Mouse (Mus musculus) spleen, postnatal 10 days (tissue): ENCODE results near the gene Rnf128.
A peak's percentile ranks its signal among the peaks of the same experiment; 100 is the strongest.

Experiments
- DNase-seq, 2 experiments: peaks; one replicate each; pipeline ENCODE4 v3.0.0; 2021 to 2022; ENCODE audit warnings: low spot score in 2 of 2

Rnf128 gene

DNA sequence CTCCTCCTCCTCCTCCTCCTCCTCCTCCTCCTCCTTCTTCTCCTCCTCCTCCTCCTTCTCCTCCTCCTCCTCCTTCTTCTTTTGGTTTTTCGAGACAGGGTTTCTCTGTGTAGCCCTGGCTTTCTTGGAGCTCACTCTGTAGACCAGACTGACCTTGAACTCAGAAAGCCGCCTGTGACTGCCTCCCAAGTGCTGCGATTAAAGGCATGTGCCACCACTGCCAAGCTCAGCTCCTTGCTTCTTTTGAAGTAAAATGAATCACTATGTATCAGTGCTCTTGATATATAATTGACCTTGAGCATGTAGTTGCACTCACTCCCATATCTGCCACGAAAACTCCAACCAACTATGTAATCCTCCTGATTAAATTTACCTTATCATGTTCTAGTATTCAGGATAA lies 59.0 kb downstream of the Rnf128 start:
- no peak for DNase-seq

DNA sequence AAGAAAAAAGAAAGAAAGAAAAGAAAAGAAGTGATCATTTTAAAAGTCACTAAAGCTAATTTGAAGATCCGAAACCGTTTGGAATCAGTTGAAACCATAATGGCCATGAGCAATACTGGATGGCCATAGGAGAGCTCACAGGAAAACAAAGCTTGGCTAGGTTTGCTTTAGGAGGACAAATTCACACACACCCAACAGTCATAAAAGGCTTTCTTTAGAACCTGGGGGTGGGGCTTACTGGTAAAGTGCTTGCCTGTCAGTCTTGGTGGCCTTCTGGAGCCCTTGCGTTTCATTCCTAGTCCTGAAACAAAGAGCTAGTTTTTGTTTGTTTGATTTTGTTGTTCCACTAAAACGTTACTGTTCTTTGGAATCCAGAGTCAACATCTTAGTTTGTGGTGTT lies 71.6 kb downstream of the Rnf128 start:
- no peak for DNase-seq

DNA sequence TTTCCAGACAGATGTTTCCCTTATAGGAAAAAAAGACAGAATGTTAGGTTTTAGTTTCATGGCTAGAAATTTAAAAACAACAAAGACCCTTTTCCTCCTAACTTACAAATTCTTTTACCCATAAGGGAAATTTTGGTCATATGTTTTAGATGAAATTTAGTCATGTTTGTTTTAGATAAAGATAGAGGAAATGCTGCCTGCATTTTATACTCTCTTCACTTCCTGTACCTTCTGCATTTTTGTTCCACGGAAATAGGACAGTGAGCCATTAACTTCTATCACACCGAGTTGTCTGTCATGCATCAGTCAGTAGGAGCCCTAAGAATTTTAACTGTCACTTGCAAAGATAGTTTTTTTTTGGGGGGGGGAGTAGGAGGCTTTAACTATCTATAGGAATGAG lies 76.6 kb downstream of the Rnf128 start:
- DNase-seq: no peak

DNA sequence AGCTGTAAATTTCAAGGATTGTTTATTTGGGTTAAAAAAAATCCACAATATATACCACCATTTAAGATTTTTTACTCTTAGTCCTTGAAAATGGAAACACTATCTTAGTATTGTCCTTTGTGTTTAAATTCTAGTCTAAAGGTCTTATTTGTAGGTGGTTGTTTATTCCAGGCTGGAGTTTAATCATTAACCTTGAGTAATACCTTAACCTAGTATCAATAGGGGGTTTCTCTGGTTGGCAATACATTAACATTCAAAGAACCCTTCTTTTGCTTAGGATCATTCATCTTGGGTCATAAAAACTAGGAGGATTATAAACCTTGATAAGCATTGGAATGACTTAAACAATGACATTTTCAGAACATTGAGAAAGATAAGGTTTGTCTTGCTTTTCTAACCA lies 77.3 kb downstream of the Rnf128 start:
- no peak for DNase-seq

DNA sequence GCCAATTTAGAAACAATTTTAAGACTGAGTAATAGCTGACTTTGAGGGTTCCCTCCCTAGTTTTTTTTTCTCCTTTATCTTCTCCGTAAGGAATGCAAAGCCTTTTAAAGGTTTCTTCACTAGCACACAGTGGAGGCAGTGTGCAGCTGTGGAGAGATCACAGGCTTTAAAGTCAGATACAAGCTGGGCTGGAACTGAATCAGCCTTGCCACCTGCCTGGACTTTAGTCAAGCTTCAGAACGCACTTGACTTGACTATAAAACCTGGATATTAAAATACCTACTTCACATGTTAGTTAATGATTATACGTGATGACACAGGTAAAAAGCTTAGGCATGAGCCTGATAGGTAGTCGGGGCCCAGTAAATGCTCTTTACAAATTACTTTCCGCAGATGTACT lies 89.1 kb downstream of the Rnf128 start:
- DNase-seq: no peak

DNA sequence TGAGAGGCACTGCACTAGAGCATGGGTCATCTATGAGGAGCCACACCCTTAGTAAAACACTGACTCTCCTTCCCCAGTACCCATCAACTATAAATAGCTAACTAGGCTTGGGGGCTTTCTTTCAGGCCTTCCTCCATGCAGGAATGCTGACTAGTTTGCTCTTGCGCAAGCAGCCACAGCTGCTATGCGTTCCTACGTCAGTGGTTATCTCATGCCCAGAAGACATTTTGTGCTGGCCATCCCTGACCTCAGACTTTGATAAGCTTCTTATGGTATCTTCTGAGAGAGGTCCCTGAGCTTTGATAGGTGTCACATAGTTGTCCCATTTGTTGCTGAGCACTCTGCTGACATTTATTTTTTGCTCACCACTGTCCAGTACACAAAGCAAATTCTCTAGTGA lies 90.2 kb downstream of the Rnf128 start:
- no peak for DNase-seq

DNA sequence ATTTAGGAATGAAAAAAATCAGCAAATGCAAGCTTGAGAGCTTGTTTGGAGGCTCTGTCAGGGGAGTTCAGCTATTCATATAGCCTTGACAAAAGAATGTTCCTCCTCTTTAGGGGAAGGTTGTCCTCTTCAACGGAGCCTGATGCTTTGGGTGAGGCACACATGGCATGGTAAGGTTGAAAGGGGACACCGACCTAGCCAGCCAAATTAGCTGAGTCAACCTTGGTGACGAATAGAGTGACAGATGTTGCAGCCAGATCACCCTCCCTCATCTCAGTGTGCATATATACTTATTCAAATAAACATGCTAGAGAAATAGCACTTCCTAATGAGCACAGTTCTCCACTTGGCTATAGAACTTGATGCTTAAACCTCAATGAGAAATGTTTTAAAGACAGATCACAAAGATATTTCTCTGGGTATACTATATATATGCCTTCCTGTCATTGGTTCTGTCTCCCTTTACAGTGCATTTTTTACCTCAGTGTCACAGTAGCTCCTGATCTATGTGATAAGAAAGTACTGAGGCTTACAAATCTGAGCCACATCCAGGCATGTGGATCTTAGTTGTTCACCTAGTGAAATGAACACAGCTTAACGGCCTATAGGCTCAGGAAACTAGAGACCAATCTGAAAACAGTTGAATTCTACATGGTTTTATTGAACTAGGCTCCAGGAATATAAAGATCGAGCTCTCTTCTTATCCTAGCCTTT lies 91.4 kb downstream of the Rnf128 start:
- no peak for DNase-seq

DNA sequence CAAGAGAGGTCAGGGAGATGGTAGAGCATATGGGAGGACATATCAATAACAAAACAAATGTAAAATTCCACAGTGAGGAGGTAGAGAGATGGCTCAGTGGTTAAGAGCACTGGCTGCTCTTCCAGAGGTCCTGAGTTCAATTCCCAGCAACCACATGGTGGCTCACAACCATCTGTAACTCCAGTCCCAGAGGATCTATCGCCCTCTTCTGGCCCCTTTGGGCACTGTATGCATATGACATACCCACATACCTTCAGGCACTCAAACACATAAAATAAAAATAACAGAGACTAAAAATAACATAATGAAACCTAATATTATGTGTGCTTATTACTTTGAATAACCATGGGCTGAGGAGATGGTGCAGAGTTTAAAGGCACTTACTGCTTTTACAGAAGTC lies 99.0 kb downstream of the Rnf128 start:
- DNase-seq: no peak

DNA sequence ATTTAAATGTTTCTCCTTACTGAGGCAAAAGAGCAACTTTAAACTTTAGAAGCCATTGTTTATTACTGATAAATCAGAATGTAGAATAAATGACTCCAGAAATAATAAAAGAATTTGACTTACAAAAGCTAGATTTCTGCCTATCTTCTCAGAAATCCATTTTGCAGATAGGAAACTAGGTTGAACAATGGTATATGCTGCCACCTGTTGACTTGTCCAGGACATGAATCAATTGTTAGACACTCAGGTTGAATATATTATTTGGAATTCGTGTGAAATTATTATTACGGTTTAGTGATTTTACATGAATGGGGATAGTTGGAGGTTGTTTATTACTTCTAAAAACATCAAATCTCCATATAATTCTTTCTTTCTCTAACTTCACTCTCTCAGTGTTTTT lies 102.7 kb downstream of the Rnf128 start:
- no peak for DNase-seq

DNA sequence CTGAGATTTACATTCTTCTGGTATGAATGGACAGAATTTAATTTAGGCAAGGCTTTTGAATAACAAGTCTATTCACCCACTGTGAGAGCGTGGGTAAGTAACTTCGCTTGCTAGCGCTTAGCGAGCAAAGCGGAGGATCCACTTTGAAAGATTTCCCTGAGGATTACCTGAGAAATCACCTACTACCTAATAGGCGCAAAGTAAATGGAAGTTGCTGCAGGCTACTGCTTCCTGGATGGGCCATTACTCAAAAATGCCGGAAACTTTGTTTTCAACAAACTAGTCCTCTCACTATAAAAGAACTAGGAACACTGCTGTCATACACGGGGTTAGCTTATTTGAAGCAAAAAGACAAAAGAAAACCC lies 121.3 kb downstream of the Rnf128 start:
- DNase-seq: no peak

DNA sequence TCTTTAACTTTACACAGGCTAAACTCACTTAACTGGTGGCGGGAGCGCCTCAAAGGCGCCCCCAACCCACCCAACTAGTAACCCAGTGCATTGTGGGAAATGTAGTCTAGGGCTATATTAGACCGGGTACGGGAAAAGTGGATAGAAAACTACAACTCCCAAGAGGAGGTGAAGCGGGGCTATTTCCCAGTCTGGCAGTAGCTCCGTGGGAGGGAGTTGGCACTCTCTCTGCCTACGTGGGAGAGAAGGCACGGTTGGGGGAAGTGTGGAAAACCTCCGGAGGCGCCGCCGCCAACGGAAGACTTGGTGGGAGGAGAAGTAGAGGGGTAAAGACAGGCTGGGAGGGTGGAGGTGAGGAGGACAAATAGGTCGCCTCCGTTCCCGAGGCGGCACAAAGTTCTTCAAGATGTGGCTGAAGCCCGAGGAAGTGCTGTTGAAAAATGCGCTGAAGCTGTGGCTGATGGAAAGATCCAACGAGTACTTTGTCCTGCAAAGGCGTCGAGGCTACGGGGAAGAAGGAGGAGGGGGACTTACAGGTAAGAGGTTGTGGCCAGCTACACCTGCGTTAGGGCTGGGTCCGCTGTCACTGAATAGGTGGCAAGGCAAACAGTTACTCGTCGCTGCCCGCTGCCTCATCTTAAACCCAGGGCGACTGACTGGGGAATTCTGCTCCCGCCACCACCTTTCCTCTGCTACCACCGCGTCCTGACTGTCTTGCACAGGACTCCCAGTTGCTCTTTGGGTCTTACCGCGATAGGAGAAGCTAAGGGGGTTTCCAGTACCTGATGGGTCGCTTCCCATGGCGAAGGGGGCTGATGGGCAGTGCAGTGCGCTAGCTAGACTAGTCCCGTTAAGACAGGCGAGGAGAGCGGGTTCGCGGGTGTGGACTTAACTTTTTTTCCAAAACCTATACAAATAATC lies 121.9 kb downstream of the Rnf128 start, which contains the start of gene Tbc1d8b:
Gene Tbc1d8b (plus strand): TSS at position 222 of the 921 bp plus-strand sequence.
- DNase-seq: peak; percentile 45 to 58

DNA sequence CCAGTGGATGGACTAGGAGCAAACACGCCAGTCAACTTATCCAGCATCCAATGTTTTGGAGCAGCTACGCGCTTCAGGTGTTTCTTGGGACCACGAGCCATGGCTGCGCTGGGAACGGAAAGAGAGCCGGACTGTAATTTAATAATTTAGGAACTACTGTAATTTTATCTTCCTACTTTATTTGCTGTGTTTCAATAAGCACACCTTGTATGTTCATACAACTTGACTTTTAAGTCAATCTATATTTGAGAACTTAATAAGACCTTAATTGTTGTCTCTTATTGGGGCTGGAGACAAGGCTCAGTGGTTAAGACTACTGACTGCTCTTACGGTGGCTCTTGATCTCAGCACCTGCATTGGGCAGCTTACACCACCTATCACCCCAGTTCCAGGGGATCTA lies 151.3 kb downstream of the Rnf128 start, which contains the start of gene Gm15013:
Gene Gm15013 (minus strand): TSS at position 101 of the 400 bp plus-strand sequence.
- DNase-seq: no peak

DNA sequence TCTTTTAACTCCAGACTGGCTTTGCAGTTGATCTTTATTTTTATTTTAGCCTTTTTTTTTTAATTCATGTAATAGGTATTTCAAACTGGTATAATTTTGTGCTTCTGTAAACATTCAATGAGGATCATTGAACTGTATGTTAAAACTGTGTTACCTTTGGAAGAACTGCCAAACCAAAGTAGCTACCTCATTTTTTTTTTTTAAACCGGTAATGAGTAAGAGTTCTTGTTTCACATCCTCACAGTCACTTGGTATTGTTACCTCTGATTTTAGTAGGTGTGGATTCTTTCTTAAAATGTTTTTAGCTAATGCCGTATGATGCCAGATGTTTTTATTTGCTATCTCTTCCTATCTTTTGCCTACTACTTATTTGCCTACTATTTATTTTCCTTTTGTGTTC lies 159.2 kb downstream of the Rnf128 start:
- no peak for DNase-seq
